Mouse (Mus musculus) ZHBTc4 (cell line): Measurements from ENCODE around the gene Tnrc6b.
A peak's percentile ranks its signal among the peaks of the same experiment; 100 is the strongest.

Experiments used
- DNase-seq: peaks from one replicate; pipeline ENCODE4 v3.0.0-alpha.2; 2011; ENCODE audit warnings: low read depth, low spot score

Tnrc6b gene

GRCm38 (mm10) chr15:80955836-80956438, 244.8 kb downstream of the Tnrc6b start:
- no peak for DNase-seq

- DNase-seq = no peak
Measured at GRCm38 (mm10) chr15:80969371-80969770, 258.3 kb downstream of the Tnrc6b start.

- DNase-seq = no peak
Measured at GRCm38 (mm10) chr15:80974311-80974710, 263.2 kb downstream of the Tnrc6b start.

- no peak for DNase-seq
Measured at GRCm38 (mm10) chr15:80975666-80976065, 264.6 kb downstream of the Tnrc6b start.

DNA sequence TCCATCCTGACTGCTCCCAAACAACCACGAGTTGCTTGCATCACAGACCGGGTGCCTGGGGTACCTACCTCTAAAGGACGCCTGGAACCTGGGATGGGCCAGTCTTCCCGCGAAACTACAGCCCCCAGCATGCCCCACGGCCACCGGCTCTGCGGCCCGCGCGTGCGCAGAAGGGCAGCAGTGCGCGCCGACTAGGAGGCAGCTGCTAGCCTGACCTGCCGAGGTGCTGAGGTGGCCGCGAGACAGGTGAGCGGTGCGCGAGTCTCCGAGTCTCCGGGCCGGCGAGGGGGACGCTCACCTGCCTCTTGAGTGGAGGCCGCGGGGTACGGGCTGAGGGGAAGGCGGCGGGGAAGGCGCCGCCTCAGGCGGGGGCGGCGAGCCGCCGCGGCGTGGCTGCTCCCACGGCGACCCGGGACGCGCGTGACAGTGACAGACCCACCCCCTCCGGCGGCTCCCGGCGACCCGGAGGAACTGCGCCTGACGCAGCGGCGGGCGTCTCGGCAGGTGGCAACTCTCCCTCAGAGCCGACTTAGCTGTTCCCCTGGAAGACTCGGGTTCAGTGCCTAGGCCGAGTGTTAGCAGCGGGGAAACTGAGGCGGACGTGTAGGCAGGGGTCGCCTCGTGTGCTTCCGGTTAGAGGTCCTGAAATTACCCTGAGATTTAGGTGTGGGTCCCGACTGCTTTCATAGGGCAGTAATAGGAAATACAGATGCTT, 266.7 kb downstream of the Tnrc6b start, which contains the start of gene Sgsm3:
Sgsm3 (plus strand) TSS at position 146 of the 715 bp plus-strand sequence.
- DNase-seq = peak; percentile 96

- DNase-seq = no peak
Measured at GRCm38 (mm10) chr15:80979611-80980010, 268.5 kb downstream of the Tnrc6b start.

- DNase-seq = no peak
Measured at GRCm38 (mm10) chr15:80981176-80981575, 270.1 kb downstream of the Tnrc6b start.

- DNase-seq = no peak
Measured at GRCm38 (mm10) chr15:80983264-80983663, 272.2 kb downstream of the Tnrc6b start.

DNA sequence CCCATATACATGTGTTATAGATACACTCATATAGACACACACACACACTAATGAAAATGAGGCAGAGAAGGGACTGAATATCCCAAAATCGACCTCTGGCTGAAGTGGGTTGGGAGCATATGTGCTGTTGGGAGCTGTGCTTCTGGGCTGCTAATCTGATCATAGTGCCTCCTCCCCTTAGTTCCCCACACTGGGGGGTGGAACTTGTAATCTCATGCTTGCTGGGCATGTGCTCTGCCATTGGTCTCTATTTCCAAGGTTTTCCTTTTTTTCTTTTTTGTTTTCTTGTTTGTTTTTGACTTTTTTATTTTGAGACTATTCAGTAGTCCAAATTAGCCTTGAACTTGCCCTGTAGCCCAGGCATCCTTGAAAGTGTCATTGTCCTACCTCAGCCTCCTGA, 277.2 kb downstream of the Tnrc6b start:
- DNase-seq = no peak

GRCm38 (mm10) chr15:80989712-80990111, 278.6 kb downstream of the Tnrc6b start:
- no peak for DNase-seq
